Mouse (Mus musculus): ENCODE measurements around the gene Ccl5.
"Not testable (repeated sequence)": the region's sequence is repeated elsewhere in the genome, so short reads cannot be mapped to it uniquely, and the experiment has no call there.

The Ccl5 gene

DNA sequence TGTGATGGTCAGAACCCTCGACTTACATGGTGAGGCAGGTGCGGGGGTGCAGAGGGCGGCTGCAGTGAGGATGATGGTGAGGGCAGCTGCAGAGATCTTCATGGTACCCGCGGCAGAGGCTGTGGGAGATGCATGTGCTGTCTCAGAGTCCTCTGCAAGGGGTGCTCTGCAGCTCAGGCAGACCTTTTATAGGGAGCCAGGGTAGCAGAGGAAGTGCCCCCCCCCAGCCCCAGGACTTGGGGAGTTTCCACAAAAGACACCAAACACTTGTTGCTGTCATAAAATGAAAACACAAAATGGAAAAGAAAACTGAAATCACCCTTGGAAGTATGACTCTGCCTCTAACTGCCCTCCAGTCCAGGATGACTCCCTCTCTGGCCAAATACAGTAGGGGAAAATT lies at the start of gene Ccl5:
Gene Ccl5 (minus strand): TSS at position 159 of the 400 bp plus-strand sequence.
- no peak for DNase-seq (ENCODE audit: low read depth, low spot score)

DNA sequence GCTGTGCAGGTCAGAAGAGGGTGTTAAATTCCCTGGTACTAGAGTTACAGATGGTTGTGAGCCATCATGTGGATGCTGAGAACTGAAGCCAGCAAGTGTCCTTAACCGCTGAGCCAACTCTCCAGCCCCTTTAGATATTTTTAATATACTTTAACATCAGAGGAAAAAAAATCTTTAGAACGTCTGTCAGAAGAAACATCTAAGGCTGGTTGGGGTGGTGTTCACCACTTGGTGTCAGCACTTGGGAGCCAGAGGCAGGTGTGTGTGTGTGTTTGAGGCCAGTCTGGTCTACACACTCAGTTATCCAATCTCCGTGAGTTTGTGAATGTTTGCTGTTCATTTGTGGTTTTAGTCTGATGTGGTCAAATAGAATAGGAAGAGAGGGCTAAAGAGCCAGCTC lies 48.7 kb upstream of the Ccl5 start:
- DNase-seq (ENCODE audit: low read depth, low spot score) = no peak

DNA sequence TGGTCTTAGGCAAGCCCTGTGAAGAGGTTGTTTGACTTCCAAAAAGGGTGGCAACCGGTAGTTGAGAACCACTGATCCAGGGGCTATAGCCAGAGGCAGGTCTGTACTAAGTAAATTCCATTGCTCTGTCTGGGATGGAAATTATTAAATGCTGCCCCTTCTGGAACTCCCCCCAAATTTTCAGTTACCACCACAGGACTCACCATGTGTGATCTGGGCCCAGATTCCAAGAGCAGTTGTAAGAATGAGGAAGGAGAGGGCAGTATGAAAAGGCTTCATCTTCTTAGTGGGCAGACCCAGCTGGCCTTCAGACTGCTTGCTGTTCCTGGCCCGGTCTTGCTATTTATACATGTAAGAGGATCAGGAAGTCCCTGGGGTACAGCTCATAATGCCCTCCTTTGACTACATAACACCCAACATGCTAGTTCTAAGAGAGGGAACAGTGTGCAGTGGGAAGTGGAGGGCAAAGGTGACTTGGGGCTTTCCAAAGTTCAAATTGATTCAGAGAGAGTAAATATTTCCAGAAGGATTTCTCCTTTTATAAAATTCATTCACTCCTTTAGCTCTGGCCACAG lies 48.0 kb upstream of the Ccl5 start, which contains the start of gene Ccl9:
Gene Ccl9 (minus strand): TSS at position 451 of the 575 bp plus-strand sequence.
- DNase-seq (ENCODE audit: low read depth, low spot score) = no peak

DNA sequence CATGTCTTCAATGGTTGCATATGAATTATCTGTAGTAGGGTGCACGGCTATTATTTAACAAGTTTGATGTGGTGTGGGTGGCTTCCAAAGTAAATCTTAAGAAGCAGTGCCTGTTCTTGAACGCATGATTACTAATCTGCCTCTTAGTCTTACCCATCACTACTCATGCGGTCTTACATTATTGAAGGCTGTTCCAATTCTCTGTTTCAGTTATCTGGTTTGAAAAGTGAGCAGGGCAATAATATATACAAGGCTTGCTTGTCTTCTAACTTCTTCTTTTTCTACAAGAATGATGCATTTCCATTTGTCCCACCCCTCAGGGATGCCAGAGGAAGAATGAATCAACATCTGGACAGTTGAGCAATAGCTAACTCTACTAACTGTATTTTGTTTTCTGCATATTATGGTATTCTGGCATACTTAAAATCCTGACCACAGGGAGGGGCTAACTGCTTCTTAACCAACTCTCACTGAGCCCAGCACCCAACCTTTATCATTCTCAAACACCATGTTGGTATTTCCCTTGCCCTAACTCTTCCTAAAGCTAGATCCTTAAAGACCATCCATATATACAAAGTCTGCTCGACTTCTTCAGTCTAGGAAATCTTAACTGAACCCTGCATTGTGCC lies 46.7 kb upstream of the Ccl5 start:
- DNase-seq (ENCODE audit: low read depth, low spot score) = no peak

DNA sequence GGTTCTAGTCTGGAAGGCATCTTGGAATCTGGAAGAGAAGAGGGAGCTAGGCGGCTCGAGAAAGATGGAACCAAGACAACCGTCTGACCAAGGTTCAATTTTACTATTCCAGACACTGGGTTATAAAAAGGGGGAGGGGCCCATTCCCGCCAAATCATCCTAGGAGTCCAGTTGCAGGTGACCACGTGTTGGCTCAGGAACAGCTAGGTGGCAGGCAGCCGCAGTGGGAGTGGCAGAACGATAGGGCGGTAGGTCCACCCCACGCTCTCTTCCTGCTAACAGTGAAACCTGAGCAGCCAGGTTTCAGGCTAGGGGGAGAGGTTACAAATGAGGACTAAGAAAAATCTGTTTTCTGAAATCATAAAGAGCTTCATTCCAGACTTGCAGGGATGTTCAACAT lies 42.5 kb upstream of the Ccl5 start:
- no peak for DNase-seq (ENCODE audit: low read depth, low spot score)

DNA sequence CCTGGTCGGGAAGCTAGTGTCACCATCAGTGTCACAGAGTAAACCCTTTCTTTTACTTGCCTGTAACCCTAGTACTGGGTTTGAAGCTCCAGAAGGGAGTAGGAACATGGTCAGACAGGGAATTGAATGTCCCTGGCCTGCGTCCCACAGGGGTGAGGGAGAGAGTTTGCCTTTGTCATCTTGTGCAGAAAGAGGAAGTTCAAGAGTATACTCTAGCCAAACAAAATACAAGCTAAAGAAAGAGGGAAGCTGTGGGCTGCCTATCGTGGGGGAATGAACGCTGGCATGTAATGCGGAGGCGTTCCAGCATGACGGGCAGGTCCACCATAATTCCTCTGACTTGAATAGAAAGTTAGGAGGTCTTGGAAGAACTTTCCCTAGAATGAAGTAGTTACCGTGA lies 41.9 kb upstream of the Ccl5 start:
- peak; percentile 48 for DNase-seq (ENCODE audit: low read depth, low spot score)

DNA sequence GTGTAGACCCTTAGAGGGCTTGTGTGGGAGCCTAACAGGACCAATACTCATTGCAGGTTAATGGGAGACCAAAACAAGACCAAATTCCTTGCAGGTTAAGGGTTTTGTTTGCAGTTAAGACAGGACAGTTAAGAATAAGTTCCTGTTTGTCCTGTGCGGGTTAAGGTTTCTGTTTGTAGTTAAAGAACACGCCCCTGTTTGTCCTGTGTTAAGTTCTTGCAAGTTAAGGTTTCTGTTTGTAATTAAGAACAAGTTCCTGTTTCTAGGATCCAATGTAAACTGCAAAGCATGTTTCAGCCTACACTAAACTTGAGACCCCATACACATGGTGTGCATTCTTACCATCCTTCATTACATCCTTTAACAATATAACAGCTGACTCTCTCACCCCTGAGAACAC lies 39.9 kb upstream of the Ccl5 start:
- no peak for DNase-seq (ENCODE audit: low read depth, low spot score)

DNA sequence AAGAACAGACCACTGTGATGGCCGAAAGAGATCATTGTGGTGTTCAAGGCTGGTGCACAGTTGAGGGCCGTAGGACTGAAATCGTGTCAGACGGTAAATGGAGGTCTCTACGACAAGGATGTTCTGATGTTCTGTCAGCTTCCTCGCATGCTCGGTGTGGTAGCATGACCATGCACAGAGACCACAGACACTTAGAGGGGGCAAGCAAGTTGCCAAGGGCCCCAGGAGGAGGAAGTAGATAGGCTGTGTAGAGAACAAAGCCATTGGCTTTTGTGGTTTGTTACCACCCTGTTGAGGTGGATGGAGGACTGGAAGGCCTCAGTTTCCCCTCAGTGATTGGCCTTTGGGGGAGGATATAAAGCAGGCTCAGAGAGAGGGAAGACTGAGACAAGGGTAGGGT lies 38.9 kb upstream of the Ccl5 start:
- no peak for DNase-seq (ENCODE audit: low read depth, low spot score)

DNA sequence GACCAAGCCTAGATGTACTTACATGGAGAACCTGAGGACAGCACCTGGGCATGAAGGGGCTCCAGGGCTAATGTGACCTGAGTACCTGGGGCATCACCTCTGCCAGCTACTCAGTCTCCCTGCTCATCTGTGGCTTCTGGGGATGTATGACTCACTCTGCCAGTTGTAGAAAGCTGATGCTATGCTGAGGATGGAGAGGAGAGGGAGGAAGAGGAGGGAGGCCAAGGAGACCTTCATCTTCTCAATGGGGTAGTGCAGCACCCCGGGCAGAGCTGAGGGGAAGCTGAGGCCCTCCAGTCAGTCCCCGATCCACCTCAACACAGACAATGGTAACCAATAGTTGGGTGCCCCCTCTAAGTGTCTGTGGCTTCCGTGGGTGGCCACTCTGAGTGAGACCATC lies 38.5 kb upstream of the Ccl5 start:
- no peak for DNase-seq (ENCODE audit: low read depth, low spot score)

DNA sequence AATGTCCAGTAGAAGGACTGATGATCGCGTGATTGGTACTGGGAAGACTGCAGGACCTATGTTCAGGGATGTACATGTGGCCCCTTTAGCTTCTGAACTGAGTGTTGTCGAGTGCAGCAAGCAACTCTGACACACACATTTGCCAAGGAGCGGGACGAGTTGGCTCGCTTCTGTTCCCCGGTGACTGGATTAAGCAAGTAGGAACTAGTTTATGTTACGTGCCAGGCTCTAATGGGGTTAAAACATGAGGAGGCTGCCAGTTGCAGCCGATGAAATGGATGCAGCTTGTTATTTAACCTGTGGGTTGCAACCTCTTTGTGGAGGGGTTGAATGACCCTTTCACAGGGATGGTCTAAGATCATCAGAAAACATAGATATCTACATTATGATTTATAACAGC lies 37.7 kb upstream of the Ccl5 start:
- DNase-seq (ENCODE audit: low read depth, low spot score) = no peak

DNA sequence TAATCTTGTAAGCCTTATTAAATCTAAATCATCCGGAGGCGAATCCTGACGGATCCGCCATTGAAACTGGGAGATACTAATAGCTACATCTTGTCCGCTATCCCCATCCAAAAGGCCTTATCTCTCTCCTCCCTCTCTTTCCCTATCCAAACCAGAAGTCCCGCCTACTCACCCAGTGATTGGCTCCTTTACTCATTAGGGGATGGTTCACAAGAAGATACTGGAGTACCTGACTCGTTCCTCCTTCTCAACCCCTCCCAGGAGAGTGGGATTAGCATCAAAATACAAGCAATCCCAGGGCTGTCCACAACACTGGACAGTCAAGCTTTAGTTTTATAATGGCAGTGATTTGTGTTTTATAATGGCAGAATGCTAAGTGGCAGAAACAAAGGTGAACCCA lies 37.0 kb upstream of the Ccl5 start:
- no peak for DNase-seq (ENCODE audit: low read depth, low spot score)

DNA sequence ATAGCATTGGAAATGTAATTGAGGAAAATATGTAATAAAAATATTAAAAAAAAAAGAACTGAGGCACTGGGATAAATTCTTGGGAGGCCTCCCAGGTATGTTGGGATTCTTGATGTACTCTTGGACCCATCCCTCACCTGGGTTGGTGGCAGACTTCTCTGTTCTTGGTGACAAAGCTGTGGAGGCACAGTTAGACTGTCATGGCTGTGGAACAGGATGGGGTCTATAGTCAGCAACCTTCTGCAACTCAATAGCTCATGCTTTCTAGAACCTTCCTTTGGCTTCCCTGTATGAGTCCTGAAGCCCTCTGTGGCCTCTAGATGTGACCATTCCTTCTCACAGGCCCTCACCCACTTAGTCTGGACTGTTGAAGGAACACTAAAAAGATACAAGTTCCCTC lies 36.3 kb upstream of the Ccl5 start:
- no peak for DNase-seq (ENCODE audit: low read depth, low spot score)

DNA sequence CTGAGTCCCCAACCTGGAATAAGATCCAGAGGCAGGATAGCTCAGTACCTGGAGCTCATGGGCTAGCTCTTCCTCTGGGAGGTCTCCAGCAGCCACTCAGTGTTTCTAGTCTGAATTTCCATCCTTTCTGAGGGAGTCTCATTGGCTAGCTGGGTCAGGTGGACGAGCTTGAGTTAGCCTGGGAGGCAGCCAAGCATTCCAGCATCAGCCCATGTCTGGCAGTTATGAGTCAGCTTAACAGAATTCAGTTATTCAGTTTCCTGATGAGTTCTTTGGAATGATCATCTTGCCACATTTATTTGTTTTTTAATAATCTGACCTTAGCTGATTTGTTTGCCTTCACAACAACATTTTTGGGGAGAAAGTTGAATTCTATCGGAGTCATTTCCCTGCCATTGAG lies 33.4 kb upstream of the Ccl5 start:
- DNase-seq (ENCODE audit: low read depth, low spot score) = no peak

DNA sequence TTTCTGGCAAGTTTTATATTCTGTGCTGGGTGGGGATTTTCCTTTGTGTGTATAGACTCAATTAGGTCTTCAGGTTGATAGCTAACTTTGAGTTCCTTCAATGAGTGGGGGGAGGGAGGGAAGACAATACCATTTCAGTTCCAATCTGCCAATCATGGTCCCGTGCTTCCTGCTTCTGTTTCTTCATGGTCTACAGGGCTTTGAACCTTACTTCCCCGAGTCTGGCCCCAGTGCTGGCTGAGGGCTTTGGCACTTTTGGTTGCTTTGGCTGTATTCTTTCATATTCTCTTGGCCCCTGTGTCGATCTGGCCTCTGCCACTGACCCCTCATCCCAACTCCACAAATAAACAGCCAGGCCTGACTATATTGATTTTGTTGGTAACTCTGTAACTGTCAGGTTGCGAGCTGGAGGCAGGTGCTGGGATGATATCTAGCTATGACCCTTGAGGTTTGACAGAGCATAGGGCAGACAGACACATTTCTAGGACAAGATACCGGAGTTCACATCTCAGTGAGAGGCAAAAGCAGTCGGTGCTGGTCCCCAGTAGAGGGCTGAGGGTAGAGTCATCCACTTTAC lies 32.1 kb upstream of the Ccl5 start:
- DNase-seq (ENCODE audit: low read depth, low spot score) = no peak

DNA sequence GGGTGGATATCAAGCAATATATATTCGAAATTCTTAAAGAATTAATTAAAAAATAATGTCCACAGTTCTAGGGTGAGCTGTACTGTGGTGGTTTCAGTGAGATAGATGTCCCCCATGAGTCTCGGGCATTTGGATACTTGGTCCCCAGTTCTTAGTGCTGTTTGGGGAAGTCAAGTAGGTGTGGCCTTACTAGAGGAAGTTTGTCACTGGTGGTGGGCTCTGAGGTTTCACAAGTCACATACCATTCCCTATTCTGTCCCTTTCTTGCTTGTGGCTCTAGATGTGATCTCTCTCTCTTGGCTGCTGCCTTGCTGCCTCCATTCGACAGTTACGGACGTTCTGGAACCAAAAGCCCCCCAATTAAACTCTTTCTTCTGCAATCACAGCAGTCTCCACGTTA lies 30.1 kb upstream of the Ccl5 start:
- peak; percentile 31 for DNase-seq (ENCODE audit: low read depth, low spot score)

DNA sequence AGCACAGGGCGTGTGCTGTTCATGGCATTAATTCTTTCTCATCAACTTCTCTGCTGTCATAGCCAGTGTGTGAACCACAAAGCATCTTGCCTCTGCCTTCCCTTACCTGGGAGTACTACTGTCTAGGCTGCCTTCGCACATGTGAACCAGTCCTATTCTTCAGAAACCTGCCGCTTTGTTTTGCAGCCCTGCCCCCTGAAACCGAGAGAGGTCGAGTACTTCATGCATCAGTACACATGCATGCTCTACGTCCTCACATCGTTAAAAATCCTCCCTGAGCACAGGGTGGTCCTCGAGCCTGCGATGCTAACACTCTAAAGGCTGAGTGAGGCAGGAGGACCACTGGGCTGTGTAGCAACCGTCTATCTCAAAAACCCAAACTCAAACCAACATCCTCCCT lies 26.8 kb upstream of the Ccl5 start:
- DNase-seq (ENCODE audit: low read depth, low spot score) = peak; percentile 30

DNA sequence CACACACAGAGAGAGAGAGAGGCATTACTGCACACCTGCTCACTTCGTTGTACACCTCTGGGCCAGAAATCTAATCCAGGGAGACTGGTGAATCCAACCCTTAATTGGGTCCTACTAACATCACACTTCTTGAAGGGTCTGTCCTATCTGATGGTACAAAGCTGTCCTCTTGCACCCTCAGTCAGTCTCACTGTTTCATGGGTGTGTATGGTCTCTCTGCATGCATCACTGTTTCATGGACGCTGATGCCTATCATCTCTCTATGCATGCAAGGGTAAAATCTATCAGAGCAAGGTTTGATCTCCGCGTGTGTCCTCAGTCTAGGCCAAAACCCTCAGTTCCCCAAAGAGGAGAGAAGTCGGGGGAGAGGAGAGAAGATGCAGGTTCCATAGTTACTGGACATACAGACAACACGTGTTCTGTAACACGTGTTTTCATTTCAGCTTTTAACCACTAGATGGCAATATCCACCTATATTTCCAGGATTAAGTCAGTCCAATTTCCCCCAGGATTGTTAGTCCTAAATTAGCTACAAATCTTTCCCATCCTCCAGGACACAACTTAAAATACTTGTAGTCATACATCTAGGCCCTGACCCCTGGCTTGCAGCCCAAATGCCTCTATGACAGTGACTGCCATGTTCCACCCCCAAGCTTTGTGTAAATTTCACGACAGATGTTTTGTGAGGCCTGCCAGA lies 25.9 kb upstream of the Ccl5 start:
- peak; percentile 66 for DNase-seq (ENCODE audit: low read depth, low spot score)

DNA sequence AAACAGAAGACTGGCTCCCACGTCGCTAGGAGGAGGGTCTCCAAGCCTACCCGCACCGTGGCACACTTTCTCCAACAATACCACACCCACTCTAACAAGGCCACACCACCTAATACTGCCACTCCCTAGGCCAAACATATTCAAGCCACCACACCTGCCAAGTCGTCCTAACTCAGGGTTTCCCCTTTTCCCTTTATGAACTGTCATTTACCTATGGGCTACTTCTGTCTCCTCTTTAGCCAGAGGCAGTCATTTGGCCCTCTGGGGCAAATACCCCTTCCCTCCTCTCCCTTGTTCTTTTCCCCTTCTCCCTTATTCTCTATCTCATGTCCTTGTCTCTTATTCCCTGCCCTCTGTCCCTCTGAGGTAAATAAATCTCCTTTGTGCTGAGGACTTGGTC lies 21.4 kb upstream of the Ccl5 start:
- no peak for DNase-seq (ENCODE audit: low read depth, low spot score)

DNA sequence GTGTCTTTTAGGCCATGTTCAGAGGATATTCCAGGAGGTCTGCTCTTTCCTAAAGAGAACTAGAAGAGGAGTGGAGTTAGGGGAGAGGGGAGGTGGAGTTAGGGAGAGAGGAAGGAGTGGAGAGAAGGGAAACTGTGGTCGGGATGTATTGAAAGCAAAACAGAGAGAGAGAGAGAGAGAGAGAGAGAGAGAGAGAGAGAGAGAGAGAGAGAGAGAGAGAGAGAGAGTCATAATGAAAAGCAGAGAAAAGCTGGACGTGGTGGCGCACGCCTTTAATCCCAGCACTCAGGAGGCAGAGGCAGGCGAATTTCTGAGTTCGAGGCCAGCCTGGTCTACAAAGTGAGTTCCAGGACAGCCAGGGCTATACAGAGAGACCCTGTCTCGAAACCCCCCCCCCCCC lies 20.7 kb upstream of the Ccl5 start:
- not testable (repeated sequence) for DNase-seq (ENCODE audit: low read depth, low spot score)

DNA sequence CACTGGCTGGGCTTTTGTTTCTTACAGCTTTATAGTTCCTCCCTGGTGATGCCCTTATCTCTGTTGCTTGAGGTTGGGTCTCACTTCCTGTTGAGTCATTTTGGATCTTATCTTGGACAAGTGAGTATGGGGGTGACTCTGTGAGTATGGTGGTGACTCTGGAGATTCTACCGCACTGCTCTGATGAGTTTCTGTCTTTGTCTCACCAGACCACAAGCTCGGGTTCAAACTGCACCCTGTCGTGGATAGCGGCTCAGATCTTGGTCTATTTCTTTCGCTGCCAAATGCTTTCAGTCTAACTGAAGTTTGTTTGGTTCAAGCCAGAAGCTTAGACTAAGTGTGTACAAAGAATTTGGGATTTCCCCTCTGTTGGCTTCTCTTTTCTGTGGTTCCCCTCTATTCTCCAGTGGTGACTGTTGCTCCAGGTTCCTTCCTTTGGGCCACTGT lies 19.9 kb upstream of the Ccl5 start:
- DNase-seq (ENCODE audit: low read depth, low spot score) = peak; percentile 72

DNA sequence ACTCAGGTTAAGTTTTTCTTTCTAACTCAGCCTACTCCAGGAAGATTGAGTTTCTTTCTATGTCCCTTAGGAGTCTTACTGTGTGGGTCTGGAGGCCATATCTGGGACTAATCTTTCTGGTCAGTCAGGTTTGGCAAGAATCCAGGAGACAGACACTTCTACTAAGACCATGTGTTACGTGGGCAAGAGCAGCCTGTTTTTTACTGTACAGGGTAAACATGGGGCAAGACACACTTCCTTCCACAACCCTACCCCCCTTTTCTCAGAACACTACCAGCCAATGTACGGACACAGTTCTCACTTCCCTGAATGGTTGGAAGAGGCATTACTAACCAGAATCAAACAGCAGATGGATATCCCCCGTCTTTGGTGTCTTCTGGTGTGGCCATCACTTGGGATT lies 13.9 kb upstream of the Ccl5 start:
- DNase-seq (ENCODE audit: low read depth, low spot score) = no peak

DNA sequence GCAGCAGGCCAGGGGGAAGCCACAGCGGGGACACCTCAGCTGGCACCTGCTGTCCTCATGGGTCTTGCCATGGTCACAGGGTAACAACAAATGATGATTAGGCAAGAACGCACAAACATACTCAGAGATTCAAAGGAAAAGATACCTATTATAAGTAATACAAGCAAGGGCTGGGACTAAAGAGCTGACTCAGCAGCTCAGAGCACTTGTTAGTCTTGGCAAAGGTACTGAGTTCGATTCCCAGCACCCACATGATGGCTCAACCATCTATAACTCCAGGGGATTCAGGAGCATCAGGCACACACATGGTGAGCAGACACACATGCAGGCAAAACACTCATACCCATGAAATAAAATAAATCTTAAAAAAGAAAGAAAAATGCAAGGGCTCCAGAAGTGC lies 11.1 kb upstream of the Ccl5 start:
- no peak for DNase-seq (ENCODE audit: low read depth, low spot score)

DNA sequence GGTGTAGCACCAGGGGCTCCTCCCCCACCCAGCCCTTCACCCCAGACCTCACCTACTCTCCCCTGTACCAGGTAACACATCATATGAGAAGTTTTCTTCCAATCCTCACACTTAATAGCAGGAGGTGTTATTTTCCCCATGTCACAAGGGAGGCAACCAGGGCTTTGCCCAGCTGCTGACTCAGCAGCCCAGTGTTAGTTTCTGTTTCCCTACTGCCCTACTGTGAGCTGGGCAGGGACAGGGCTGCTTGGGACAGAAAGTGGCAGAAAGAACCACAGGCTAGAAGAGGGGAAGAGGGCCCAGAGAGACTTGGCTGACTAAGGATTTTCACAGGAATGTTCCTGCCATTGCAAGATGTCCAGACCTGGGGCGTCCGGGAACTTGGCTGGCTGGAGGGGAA lies 10.6 kb upstream of the Ccl5 start:
- DNase-seq (ENCODE audit: low read depth, low spot score) = no peak
